Mouse (Mus musculus) ZHBTc4 (cell line): ENCODE results near the gene Adrb1.
"Not testable (repeated sequence)": the region's sequence is repeated elsewhere in the genome, so short reads cannot be mapped to it uniquely, and the experiment has no call there.

Source experiments
- DNase-seq: peaks from one replicate; pipeline ENCODE4 v3.0.0-alpha.2; 2011; ENCODE audit warnings: low read depth, low spot score

Gene Adrb1

DNA sequence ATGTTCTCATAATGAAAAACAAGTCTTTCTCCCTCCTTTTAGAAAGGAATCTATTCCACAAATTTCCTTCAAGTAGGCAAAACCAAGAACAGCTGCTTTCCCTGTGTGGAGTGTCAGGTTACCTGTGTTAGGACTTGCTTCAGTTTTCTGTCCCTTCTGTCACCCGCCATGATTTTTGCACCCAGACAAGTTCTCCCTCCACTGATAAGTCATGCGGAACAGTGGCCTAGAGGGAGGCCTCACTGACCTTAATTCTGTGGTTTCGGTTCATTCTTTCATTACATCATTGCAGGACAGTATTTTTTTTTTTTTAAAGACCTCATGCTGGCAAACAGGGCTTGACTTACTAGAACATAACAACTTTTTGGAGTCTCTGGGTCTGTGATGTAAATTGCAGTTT, 27.3 kb downstream of the Adrb1 start:
- no peak for DNase-seq

DNA sequence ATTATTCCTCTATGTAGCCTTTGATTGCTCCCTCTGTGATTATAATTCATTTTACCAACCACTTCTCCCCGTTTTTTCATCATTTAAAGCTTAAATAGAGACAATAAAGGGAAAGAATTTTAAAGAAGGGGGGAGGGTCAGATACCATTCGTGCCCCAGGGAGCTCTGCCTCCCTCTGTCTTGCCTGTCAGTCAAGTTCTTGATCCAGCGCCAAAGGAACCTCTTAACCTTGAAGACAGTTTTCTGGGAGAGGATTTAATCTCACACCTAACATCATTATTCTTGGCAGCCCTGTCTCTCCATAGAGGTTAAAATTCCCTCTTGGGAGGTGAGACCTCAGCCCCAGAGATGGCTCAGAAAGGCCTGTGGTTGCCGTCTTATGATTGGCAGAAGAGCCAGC, 28.7 kb downstream of the Adrb1 start:
- no peak for DNase-seq

DNA sequence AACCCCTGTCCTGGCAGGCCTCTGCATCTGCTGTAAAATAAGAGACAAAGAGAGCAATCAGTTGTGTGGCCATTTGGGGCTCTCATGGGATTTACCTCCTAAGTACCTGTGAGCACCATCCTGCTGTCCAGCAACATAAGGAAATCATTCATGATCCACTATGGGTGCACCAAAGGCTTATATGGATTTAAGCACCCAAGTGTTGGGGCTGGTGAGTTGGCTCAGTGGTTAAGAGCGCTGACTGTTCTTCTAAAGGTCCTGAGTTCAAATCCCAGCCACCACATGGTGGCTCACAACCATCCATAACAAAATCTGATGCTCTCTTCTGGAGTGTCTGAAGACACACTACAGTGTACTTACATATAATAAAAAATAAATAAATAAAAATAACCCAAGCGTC, 32.5 kb downstream of the Adrb1 start:
- not testable (repeated sequence) for DNase-seq

DNA sequence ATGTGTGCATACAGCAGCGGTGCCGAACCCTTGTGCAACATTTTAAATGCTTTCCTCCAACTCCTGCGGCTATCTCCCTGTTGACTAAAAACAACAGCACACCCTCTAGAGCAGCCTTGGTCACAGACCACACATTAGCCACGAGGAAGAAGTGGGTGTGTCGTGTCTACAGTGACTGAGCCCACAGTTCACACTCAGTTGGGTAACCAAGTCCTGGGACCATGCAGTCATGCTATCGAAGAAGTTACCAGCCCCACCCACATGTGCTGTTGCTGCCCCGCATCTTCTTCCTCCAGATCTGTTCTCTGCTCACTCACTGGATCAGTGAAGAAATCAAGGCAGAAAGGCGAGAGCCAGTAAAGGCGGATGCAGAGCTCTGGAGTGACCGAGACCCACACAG, 34.4 kb downstream of the Adrb1 start:
- DNase-seq, result no peak

DNA sequence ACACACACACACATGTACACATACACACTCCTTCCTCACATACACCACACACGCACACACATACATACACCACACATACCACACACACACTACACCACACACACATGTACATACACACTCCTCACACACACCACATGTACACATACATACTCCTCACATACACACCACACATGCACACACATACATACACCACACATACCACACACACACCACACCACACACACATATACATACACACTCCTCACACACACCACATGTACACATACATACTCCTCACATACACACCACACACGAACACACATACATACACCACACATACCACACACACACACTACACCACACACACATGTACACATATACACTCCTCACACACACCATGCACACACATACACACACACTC, 36.3 kb downstream of the Adrb1 start:
- no peak for DNase-seq

DNA sequence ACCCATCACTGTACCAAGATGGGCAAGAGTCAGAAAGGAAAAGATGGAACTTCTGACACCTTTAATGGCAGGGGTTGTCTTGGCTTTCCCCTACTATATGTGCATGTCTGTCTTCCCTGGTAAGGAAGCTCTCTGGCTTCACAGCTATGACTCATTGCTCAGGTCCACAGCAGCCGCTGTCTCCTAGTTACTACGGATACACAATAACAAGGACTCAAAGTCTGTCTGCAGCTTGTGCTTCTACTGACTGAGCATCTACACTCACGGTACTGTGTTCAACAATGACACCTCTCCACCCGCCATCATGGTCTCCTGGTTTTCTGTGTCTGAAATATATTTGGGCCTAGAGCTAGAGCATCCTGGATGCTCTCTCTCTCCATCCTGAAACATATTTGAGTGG, 37.7 kb downstream of the Adrb1 start:
- no peak for DNase-seq

DNA sequence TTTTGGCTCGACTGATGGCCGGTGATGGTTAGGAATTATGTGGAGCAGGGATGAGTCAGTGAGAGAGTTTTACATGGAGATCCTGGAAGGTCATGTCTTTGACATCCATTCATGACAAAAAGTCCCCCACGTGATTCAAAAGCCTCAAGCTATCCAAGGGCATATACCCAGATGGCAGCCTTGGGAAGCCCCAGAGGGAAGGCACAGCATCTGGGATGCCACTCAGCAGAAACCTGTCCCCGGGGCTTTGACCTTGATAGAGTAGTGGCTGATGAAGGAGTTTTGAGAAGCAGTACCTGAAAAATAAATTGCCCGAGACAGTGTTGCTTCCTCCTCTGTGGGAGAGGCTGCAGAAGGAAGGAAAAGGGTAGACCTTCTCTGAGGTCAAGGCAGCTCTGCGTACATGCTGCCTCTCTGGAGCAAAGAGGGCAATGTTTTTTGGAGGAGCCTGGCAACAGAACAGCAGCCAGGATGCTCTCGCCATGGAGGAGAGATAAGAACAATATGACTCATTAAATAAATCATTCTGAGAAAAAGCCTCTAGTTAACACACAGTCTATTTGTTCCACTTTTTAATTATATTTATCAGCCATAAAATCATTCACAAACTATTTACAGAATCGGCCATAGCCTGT, 38.4 kb downstream of the Adrb1 start:
- DNase-seq, result no peak

DNA sequence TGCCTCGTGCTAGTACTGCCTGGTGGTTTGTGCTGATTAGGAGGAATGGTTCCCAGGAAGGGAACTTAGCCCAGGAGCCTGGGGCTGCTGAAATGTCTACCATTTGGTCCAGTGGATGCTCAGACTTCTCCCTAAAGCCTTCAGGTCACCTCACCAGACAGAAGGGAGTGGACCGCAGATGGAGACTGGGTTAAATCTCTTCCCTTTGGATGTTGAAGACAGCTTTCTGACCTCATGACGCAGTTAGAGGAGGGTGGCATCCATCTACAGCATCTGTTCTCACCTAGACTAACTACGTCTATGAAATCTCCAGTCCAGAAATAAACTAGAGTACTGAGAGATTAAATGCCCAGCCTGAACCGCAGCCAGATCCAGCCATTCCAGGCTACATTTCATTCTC, 39.1 kb downstream of the Adrb1 start:
- no peak for DNase-seq

DNA sequence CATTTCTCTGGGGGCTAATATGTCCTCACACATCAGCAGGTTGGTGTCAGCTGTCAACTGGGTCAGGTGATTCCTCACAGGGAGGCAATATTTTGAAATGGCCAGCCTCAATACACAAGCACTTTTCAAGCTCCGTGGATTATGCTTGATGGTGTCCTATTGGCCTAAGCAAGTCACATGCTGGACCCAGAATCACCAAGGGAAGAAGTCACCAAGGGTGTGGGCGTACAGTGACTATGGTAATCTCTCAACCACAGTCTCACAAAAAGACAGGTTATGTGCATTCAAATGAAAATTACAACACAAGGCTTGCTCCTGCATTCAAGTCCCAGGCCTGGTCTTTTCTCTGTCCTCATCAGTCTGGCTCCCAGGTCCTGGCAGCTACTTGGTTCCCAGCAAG, 39.7 kb downstream of the Adrb1 start:
- DNase-seq, result peak; percentile 53

DNA sequence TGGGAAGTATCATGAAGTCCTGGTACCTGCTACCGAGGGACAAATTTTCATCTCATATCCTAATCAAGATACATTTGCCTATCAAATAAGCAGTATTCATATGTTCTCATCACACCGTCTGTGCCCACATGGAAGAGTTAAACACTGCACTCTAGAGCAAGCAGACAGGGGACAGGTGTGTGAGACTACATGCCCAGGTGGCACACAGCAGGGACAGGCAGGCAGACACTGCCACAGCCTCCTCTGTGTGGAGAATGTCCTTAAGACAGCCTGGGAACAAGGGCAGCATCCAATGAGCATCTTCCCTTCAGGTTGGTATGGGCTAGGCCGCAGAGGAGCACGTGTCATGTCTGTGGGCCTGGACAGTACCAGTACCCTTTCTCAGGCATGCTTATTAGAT, 40.7 kb downstream of the Adrb1 start:
- DNase-seq, result no peak

DNA sequence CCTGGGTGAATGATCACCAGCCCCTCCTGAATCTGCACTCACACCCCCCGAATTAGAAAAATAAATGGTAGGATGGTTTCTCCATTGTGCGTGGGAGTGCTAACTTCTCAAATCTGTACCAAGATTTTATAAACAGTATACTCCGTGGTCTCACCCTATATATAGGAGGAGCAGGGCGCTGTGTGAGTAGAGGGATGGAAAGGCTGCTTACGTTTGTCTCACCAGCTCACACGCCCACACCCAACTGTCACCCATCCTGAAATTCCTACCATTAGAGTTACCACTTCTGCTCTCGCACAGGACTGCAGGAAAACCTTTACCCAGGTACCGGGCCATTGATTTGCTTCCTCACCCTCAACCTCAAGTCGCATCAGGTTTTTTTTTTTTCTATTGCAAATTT, 47.0 kb downstream of the Adrb1 start:
- DNase-seq, result no peak

DNA sequence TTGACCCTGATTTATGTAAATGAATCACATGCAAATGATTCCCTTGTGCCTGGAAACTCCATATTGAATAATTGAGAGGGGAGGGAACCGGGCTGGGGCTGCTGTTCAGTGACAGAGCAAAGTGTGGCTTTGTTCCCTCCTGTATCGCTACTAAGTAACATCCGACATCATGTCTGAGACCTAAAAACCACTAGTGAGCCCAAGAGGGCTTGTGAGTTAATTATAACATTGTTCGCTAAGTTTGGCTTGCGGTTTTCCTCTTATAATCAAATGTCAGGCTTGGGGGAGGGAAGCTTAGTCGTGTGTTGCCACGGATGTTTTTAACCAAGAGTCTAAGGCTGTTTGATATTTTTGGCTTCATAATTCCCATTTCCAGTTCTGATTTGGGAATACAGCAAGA, 50.2 kb downstream of the Adrb1 start:
- DNase-seq, result no peak

DNA sequence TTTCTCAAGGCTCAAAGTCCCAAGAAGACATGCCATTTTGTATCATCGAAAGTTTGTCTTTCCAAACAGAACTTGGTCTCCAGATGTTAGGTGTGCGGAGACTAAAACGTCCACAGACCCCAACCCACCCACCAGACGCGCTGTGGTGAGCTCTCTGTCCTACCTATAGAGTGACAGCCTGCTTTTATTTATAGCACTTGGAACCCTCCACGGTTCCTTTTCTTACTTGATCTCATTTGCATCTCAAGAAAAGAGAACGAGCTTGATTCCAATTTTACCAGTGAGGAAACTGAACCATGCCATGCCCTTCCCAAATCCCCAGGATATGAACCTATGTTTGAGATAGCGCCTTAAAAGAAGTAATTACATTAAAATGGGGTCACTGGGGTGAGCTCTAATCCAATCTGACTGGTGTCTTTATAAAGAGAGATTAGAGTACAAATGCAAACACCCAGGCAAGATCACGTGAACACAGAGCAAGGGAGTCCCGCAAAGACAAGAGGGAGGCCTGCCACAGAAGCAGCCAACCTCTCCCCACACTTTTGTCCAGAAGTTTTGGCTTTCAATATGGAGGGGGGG, 51.5 kb downstream of the Adrb1 start:
- DNase-seq, result no peak

DNA sequence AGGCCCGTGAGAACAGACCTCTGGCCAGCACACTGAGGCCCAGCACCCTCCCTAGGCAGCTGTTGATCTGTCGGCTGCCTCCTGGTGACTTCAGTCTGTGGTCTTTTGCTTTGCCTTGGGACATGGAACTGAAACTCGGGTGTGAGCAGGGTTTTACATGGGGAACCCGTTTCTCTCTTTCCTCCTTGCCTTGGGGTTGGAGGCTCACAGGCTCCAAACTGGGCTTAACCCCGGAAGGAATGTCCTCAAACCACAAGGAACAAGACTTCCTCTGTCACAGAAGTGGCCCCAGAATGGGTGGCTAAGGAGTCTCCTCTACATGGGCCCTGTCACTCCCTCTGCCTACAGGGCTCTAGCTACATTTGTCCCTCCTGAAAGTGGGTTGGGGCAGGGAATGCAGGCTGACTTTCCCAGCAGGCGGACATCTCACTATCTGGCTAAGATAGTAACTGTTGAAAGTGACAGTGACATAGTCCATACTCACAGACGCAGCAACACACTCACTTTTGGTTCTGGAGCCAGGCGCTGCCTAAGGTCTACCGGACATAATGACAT, 52.5 kb downstream of the Adrb1 start:
- no peak for DNase-seq

DNA sequence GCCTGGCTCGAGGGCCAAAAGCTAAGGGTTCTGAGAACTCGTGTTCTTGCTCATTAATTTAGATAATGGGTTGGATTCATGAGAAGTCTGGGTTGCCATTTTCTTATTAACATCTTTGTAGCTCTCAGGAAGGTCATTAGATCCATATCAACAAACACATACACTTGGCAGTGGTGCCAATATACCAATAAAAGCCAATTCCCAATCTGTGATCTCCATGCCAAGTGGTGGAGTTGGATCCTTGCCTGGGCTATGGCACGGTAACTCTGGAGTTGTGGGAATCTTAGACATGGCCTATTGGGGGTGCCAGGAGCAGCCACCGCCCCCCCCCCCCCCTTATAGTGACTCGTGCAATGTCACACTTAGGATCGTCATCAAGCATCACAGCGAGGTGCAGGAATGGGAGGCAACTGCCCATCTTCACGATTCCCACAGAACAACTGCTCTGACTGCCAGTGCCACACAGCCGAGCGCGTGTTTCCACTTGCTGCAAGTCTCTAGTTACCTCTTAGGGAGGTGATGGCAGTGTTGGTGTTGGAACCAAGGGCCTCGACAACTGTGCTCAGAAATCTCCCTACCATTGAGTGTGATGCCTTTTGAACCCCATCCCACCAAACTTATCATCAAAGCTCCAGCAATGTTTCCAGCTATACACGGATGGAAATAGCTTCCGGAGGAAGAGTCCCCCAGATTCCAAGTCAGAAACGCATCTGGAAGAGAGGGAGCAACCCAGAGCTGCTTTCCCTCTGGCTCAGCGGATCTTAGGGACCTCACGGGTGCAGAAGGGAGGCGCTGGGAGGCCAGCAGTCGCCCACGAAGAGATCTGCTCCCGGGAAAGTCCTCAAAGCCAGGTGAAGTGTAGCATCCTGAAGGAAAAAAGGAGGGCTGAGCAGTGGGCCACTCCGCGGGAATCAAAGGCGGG, 53.2 kb downstream of the Adrb1 start:
- DNase-seq, result no peak

DNA sequence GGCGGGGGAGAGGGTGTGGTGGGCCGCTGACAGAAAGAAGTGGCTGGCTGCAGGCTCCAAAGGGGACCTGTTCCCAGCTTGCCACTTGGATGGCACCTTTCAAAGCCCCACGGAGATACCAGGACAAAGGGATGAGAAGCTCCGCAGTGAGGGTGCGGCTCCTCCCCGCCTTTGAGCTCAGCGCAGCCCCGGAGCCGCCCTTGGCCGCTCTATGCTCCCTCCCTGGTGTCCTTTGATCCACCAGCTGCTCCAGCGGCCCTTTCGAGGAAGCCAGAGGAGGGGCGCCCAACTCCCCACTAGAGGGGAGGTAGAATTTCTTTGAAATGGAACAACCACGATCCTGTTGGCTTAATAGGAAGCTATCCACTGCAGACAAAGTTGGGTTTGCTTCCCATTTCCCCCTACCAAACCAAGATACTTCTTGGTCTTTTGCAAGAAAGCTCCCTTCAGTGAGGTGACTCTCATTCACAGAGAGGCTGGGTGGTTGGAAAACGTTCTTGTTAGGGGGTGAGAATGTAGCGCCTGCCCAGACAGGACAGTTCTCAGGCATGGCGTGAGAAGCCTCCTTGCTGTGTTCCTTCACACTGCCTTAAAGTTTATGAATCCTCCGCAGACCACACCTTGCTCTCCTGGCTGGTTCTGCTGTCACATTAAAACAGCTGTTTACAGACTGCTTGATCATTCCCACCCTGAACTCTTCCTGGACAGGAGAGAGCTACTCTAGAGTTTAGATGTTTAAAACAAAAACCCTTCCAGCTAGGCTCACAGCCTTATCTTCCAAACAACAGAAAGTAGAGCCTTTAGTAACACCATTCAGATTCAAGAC, 54.1 kb downstream of the Adrb1 start:
- peak; percentile 75 for DNase-seq

DNA sequence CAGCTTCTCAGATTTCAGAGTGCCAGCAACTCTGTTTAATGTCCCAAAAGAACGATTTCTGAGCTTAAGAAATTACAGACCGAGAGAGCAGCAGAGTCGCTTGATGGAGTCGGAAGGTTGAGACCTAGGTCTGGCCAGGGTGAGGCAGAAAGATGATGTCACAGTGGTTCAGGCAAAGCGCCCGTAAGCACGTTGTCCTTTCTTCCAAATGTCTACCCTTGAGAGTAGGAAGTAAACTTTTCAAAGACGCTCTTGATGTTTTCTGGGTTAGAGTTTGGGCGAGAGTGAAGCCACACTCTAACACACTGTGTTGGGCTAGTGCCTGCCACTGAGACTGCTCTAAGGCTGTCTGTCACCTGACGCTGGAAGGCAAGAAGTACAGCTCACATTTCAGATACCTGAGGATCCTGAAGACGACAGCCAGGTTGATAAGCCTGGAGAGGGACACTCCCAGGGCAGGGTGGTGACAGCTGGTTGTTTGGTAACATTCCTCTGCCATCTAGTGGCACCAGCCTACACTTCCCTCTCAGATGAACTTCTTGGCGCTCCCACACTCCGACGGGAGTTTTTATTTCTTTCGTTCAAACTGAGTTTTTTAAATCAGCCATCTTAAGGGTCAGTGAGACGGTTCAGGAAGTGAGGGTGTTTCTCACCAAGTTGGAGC, 54.9 kb downstream of the Adrb1 start:
- peak; percentile 71 for DNase-seq

DNA sequence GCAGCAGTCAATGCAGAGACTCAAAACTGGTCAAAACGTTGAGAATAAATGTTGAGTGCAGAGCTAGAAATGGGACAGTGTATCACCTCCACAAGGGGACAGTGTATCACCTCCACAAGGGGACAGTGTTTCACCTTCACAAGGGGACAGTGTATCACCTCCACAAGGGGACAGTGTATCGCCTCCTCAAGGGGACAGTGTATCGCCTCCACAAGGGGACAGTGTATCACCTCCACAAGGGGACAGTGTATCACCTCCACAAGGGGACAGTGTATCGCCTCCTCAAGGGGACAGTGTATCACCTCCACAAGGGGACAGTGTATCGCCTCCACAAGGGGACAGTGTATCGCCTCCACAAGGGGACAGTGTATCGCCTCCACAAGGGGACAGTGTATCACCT, 56.5 kb downstream of the Adrb1 start:
- DNase-seq, result not testable (repeated sequence)
